Mouse (Mus musculus): ENCODE data around the gene Slc9a2. TPM values are rescaled to one million over a fixed set of nuclear protein-coding genes. Genes with fewer than 3 reads are reported as not detected.

Gene Slc9a2
- polyA plus RNA-seq, 1 experiment, result 6.9 TPM

DNA sequence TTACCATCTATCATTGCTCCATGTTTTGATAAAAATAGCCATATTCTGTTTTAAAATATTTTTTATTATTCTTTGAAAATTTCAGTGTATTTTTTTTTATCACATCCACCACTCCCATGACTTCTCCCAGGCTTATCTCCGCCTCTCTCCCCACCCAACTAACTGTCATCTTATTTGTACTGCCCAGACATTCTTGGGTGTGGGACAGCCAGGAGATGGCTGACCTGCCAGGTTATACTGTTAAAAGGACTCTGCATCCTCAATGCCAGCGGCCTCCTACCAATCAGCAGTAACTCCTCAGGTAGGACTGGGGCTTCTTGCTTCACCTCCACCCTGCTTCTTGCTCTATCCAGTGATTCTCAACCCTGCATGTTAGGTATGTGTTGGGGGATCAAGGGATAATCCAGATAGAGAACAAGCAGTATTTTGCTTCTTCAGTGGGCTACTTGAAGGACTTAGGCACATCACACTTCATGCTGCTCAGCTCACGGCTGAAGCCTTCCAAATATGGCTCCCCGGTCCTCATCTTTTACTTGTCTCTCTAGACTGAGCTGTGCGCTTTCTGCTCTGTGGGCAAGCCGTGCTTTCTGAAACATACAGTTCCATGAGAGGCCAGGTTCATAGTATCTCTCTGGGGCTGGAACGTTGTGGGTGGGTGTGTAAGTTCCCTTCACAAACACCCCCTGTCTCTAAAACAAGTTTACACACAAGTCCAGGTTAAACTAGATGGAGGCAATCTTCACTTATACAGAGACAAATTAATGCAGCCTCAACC lies 91.0 kb downstream of the Slc9a2 start:
- Histone ChIP-seq H3K4me3 (ENCODE audit: insufficient read depth, poor library complexity, severe bottlenecking) (no peak overlapping the region), H3K79me2 (ENCODE audit: control insufficient read depth, insufficient read depth) (no peaks in the 10 kb centered on the region), H3K36me3 (ENCODE audit: control insufficient read depth, insufficient read depth) (no peaks in the 10 kb centered on the region), H3K27me3 (ENCODE audit: control insufficient read depth, insufficient read depth, insufficient read length) (no peaks in the 10 kb centered on the region), H3K79me3 (ENCODE audit: low read depth) (no peaks in the 10 kb centered on the region), H3ac (ENCODE audit: control insufficient read depth, insufficient read length, low read depth) (no peak overlapping the region)
- TF ChIP-seq CTCF (IDR thresholded peaks at IDR 0.05; ENCODE audit: control insufficient read depth, insufficient read depth, insufficient read length), result no peak

DNA sequence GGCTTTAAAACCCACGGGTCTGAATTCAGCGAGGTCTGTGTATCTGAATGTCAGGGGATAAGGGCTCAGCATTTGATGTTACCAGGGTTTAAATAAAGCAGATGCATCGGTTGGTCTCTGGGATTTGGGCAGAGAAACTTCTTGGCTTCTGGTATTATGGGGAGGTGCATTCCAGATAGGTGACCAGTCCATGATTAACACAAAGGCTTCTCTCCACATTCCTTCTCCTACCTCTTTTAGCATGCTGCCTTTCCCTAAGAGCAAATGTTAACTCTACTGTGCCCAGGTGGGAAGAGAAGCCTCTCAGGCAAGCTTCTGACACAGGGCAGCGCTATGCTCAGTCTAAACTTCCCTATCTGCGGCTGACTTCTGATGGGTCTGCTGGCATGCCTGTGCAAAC lies 92.9 kb downstream of the Slc9a2 start:
- no peak overlapping the region for H3K4me3 ChIP-seq (ENCODE audit: insufficient read depth, poor library complexity, severe bottlenecking)
- no peaks in the 10 kb centered on the region for H3K36me3 ChIP-seq (ENCODE audit: control insufficient read depth, insufficient read depth)
- H3ac ChIP-seq (ENCODE audit: control insufficient read depth, insufficient read length, low read depth), result no peak overlapping the region
- H3K79me3 ChIP-seq (ENCODE audit: low read depth), result no peaks in the 10 kb centered on the region
- TF ChIP-seq MYOD1 (IDR thresholded peaks at IDR 0.05; ENCODE audit: control insufficient read depth, insufficient read length, low read depth) (no peak), USF1 (IDR thresholded peaks at IDR 0.05; ENCODE audit: low read depth) (no peak), FOSL1 (IDR thresholded peaks at IDR 0.05; ENCODE audit: insufficient read depth, low read length, poor library complexity, severe bottlenecking) (no peak), MAX (IDR thresholded peaks at IDR 0.05) (no peak), CTCF (IDR thresholded peaks at IDR 0.05; ENCODE audit: control insufficient read depth, insufficient read depth, insufficient read length) (no peak)
- H3K79me2 ChIP-seq (ENCODE audit: control insufficient read depth, insufficient read depth), result no peaks in the 10 kb centered on the region
- no peaks in the 10 kb centered on the region for H3K27me3 ChIP-seq (ENCODE audit: control insufficient read depth, insufficient read depth, insufficient read length)

DNA sequence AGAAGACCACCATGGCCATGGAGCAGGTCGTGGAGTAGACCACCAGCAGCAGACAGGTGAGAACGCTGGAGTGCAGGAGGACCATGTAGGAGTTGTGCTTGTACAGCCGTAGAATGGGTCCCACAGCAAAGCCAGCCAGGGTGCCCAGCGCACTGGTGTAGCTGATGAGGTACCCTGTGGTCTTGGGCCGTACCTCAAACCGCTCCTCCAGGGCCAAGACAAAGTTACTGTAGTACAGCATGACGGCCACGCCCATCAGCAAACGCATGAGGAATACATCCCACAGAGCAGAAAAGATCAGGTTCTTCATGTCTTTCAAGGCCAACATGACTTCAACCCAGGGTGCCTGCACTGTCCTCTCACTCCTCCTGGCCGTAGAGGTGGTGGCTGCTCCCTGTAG lies 93.7 kb downstream of the Slc9a2 start:
- no peaks in the 10 kb centered on the region for H3K27me3 ChIP-seq (ENCODE audit: control insufficient read depth, insufficient read depth, insufficient read length)
- H3ac ChIP-seq (ENCODE audit: control insufficient read depth, insufficient read length, low read depth), result no peak overlapping the region
- H3K79me2 ChIP-seq (ENCODE audit: control insufficient read depth, insufficient read depth), result no peaks in the 10 kb centered on the region
- TF ChIP-seq CTCF (IDR thresholded peaks at IDR 0.05; ENCODE audit: control insufficient read depth, insufficient read depth, insufficient read length), result no peak
- no peak for TF ChIP-seq MAX (IDR thresholded peaks at IDR 0.05)
- no peak for TF ChIP-seq USF1 (IDR thresholded peaks at IDR 0.05; ENCODE audit: low read depth)
- TF ChIP-seq MYOG (IDR thresholded peaks at IDR 0.05; ENCODE audit: control insufficient read depth, extremely low read depth, insufficient read length), result no peak
- no peak for TF ChIP-seq CEBPB (IDR thresholded peaks at IDR 0.05; ENCODE audit: low read depth)
- no peak for TF ChIP-seq MYOD1 (IDR thresholded peaks at IDR 0.05; ENCODE audit: control insufficient read depth, insufficient read length, low read depth)
- TF ChIP-seq FOSL1 (IDR thresholded peaks at IDR 0.05; ENCODE audit: insufficient read depth, low read length, poor library complexity, severe bottlenecking), result no peak
- H3K4me3 ChIP-seq (ENCODE audit: insufficient read depth, poor library complexity, severe bottlenecking), result no peak overlapping the region
- no peaks in the 10 kb centered on the region for H3K36me3 ChIP-seq (ENCODE audit: control insufficient read depth, insufficient read depth)
- H3K79me3 ChIP-seq (ENCODE audit: low read depth), result no peaks in the 10 kb centered on the region

- no peaks in the 10 kb centered on the region for H3K27me3 ChIP-seq (ENCODE audit: control insufficient read depth, insufficient read depth, insufficient read length)
- no peak for TF ChIP-seq MAX (IDR thresholded peaks at IDR 0.05)
- TF ChIP-seq MYOD1 (IDR thresholded peaks at IDR 0.05; ENCODE audit: control insufficient read depth, insufficient read length, low read depth), result no peak
- no peak for TF ChIP-seq CEBPB (IDR thresholded peaks at IDR 0.05; ENCODE audit: low read depth)
- no peak for TF ChIP-seq FOSL1 (IDR thresholded peaks at IDR 0.05; ENCODE audit: insufficient read depth, low read length, poor library complexity, severe bottlenecking)
- no peak for TF ChIP-seq USF1 (IDR thresholded peaks at IDR 0.05; ENCODE audit: low read depth)
- no peak for TF ChIP-seq CTCF (IDR thresholded peaks at IDR 0.05; ENCODE audit: control insufficient read depth, insufficient read depth, insufficient read length)
- TF ChIP-seq MYOG (IDR thresholded peaks at IDR 0.05; ENCODE audit: control insufficient read depth, extremely low read depth, insufficient read length), result no peak
- H3K79me2 ChIP-seq (ENCODE audit: control insufficient read depth, insufficient read depth), result no peaks in the 10 kb centered on the region
- no peaks in the 10 kb centered on the region for H3K79me3 ChIP-seq (ENCODE audit: low read depth)
- H3ac ChIP-seq (ENCODE audit: control insufficient read depth, insufficient read length, low read depth), result no peak overlapping the region
- H3K4me3 ChIP-seq (ENCODE audit: insufficient read depth, poor library complexity, severe bottlenecking), result no peak overlapping the region
- H3K36me3 ChIP-seq (ENCODE audit: control insufficient read depth, insufficient read depth), result no peaks in the 10 kb centered on the region
Measured at GRCm38 (mm10) chr1:40776102-40776501, 95.7 kb downstream of the Slc9a2 start.

- H3K79me2 ChIP-seq (ENCODE audit: control insufficient read depth, insufficient read depth), result no peaks in the 10 kb centered on the region
- no peak overlapping the region for H3ac ChIP-seq (ENCODE audit: control insufficient read depth, insufficient read length, low read depth)
- no peak for TF ChIP-seq CTCF (IDR thresholded peaks at IDR 0.05; ENCODE audit: control insufficient read depth, insufficient read depth, insufficient read length)
- no peak for TF ChIP-seq MAX (IDR thresholded peaks at IDR 0.05)
- no peak for TF ChIP-seq MYOG (IDR thresholded peaks at IDR 0.05; ENCODE audit: control insufficient read depth, extremely low read depth, insufficient read length)
- TF ChIP-seq FOSL1 (IDR thresholded peaks at IDR 0.05; ENCODE audit: insufficient read depth, low read length, poor library complexity, severe bottlenecking), result no peak
- TF ChIP-seq CEBPB (IDR thresholded peaks at IDR 0.05; ENCODE audit: low read depth), result no peak
- no peak for TF ChIP-seq MYOD1 (IDR thresholded peaks at IDR 0.05; ENCODE audit: control insufficient read depth, insufficient read length, low read depth)
- TF ChIP-seq USF1 (IDR thresholded peaks at IDR 0.05; ENCODE audit: low read depth), result no peak
- H3K4me3 ChIP-seq (ENCODE audit: insufficient read depth, poor library complexity, severe bottlenecking), result no peak overlapping the region
- no peaks in the 10 kb centered on the region for H3K36me3 ChIP-seq (ENCODE audit: control insufficient read depth, insufficient read depth)
- H3K79me3 ChIP-seq (ENCODE audit: low read depth), result no peaks in the 10 kb centered on the region
- no peaks in the 10 kb centered on the region for H3K27me3 ChIP-seq (ENCODE audit: control insufficient read depth, insufficient read depth, insufficient read length)
Measured at GRCm38 (mm10) chr1:40776763-40777162, 96.4 kb downstream of the Slc9a2 start.

DNA sequence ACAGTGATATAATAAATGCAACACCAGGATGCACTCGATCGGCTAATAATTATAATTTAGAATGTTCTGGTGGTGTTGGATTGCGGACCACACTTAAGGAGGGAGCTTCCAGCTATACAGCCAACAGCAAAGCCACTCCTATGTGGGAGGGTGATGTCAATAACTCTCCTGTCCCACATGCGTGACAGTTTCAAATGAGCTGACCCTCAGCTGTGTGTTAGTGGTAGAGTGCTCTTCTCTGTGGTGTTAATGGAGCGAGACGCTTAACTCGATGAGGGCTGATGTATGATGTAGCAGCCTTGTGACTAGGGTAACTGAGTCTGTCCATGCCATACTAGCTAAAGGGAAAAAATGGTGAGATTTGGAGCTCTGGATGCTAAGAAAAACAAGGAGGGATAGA lies 103.1 kb downstream of the Slc9a2 start:
- TF ChIP-seq MYOD1 (IDR thresholded peaks at IDR 0.05; ENCODE audit: control insufficient read depth, insufficient read length, low read depth) (no peak), MYOG (IDR thresholded peaks at IDR 0.05; ENCODE audit: control insufficient read depth, extremely low read depth, insufficient read length) (no peak), USF1 (IDR thresholded peaks at IDR 0.05; ENCODE audit: low read depth) (no peak), CEBPB (IDR thresholded peaks at IDR 0.05; ENCODE audit: low read depth) (no peak), CTCF (IDR thresholded peaks at IDR 0.05; ENCODE audit: control insufficient read depth, insufficient read depth, insufficient read length) (no peak), FOSL1 (IDR thresholded peaks at IDR 0.05; ENCODE audit: insufficient read depth, low read length, poor library complexity, severe bottlenecking) (no peak), MAX (IDR thresholded peaks at IDR 0.05) (no peak)
- H3K36me3 ChIP-seq (ENCODE audit: control insufficient read depth, insufficient read depth), result peaks cover 3% of the 10 kb centered on the region
- no peaks in the 10 kb centered on the region for H3K27me3 ChIP-seq (ENCODE audit: control insufficient read depth, insufficient read depth, insufficient read length)
- H3K79me3 ChIP-seq (ENCODE audit: low read depth), result no peaks in the 10 kb centered on the region
- H3ac ChIP-seq (ENCODE audit: control insufficient read depth, insufficient read length, low read depth), result no peak overlapping the region
- H3K79me2 ChIP-seq (ENCODE audit: control insufficient read depth, insufficient read depth), result no peaks in the 10 kb centered on the region
- H3K4me3 ChIP-seq (ENCODE audit: insufficient read depth, poor library complexity, severe bottlenecking), result no peak overlapping the region

Measured in C2C12 (cell line).